Mouse (Mus musculus): Measurements from ENCODE around the gene Med4.

The Med4 gene

GRCm38 (mm10) chr14:73509765-73510423 is at the start of gene Med4:
Med4 (plus strand) TSS chr14:73510025.
- DNase-seq (ENCODE audit: low spot score) = peak; percentile 92

DNA sequence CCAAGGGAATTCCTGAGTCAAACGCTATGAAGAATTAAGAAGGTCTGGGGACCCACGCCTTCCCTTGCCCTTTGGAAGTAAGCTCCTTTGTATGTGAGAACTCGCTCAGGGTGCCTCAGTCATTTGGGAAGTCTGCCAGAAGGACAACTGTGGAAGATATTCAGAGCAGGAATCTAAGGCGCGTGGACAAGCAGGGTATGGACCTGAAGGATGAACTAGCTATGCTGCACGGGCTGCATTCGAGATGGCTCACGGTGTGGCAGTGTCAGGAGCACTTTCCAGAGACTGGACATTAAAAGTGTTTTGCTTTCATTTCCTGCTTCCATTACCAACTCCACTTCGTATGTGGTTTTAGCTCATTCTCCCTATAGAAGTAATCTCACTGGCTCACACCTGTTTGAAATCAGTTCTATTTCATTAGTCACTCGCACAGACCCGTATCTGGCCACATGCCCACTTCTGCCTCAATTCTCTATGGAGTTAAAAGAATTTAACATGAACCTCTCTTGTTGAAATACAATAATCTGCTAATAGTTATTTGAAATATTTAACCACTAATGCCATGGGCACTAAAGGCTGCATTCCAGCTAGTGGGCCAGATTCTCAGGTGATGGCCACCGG is 49.2 kb upstream of the Med4 start:
- no peak for DNase-seq (ENCODE audit: low spot score)

DNA sequence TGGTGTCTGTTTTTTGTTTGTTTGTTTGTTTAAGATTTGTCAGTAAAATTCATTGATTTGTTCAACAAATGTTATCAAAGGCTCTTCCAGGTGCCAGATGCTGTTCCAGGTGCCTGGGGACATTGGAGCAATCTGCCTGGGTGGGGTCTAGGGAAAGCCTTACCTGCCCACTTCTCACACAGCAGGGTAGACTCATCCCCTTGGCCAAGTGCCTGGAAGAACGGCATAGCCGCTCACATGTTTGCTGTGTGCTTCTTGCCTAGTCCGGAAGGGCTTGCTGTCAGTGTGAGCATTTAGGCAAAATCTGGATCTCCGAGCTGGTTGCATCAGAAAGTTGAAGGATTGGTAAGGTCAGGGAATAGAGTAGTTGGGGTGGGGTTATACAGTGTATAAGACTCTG is 47.6 kb upstream of the Med4 start:
- no peak for DNase-seq (ENCODE audit: low spot score)

GRCm38 (mm10) chr14:73467697-73468096 is 42.1 kb upstream of the Med4 start:
- DNase-seq (ENCODE audit: low spot score) = no peak

DNA sequence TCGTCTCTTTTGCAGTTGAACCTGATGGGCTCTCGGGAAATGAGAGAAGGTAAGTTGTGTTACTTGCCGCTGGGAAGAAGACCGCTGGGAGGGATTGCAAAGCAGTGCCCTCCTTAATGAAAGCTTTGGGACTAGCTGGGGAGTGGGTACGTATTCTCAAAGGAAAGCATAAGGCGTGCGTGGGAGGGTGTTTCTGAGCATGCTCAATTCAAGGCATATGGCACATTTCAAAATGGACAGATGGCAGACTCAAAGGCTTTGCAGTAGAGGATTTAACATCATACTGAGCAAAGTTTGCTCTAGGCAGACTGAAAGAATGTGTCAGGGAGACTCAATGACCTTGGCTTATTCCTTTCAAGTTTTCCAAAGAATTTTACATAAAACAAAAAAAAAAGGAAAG is 40.3 kb upstream of the Med4 start:
- DNase-seq (ENCODE audit: low spot score) = no peak

DNA sequence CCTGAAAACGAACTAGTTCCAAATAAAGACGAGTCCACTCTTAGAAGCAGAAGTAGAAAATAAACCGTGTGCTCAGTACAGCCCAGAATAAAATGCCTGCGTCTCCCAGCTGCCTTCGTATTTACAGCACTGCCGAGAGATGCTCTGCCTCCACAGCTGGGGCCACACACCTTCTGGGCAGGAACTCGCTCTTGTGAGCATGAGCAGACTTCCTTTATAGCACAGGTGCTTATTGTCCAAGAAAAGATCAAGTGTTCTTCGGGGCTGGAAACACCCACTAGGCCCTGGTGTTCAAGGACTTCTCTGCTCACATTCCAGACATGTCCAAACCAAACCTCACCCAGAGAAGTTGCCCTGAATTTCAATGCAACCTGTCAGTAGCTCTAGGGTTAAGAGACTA is 39.2 kb upstream of the Med4 start:
- no peak for DNase-seq (ENCODE audit: low spot score)

GRCm38 (mm10) chr14:73472205-73472604 is 37.6 kb upstream of the Med4 start:
- DNase-seq (ENCODE audit: low spot score) = no peak

DNA sequence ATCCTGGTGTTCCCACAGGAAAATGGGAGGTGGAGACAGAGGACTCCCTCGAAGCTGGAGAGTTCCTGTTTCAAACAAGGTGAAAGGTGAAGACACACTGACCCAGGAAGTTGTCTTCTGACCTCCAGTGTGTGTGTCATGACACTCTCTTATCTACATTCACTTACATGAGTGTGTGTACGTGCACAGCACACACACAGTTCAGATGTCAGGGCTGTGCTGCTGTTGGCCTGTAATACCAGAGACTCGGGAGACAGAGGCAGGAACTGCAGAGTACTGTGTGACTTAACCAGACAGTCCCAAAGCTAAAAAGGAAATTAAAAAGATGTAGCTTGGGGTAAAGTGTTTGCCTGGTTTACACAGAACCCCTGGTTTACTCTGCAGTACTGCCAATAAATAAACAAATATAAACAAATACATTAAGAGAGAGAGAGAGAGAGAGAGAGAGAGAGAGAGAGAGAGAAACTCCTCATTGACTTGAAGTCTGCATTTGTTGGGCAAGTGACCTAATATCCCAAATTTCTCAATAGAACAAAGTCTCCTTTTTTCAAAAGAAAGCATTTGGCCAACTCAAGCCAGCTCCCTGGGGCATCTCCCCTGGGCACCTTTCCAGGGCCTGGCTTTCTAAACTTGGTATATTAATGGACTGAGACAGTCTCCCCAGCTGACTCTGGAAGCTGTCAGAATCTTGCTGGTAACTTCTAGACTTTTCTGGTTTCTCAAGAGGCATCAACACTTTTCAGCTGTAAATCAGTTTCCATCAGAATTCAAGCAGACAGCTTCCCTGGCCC is 36.0 kb upstream of the Med4 start:
- DNase-seq (ENCODE audit: low spot score) = no peak

DNA sequence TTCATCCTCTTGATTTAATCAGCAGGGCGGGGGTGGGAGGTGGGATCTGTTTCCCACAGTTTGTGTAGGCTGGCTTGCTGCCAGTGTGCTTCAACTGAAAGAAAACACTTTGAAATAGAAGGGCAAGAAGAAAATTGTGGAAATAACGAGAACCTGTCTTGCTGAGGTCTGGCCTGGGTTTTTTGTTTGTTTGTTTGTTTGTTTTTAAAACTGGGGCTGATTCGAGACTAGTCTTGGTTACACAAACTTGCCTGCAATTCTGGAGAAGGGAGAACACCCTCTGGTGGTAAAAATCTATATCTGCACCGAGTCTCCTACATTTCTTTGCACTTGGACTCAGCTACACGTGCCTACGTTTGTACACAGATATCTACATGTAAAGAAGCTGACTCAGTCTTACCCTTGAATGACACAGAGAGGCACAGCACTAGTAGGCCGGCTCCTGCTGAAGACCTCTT is 35.2 kb upstream of the Med4 start:
- peak; percentile 29 for DNase-seq (ENCODE audit: low spot score)

DNA sequence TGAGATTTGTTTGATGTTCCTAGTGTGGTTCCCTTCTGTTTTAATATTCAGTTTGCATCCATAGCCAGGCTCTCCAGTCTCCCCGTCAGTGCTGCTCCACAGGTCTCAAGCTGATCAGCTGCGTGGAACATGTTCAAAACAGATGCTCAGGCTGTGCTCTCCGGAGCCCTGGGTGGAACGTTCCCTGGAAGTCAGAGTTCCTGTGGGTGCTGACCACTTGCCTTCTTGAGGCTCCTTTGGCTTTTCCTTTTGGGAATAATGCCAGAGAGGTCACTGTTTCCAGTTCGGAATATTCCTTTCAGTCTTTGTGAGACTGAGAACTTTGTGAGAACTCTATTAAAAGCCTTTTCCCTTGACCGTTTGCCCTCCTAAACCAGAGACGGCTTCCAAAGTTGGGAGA is 34.3 kb upstream of the Med4 start:
- no peak for DNase-seq (ENCODE audit: low spot score)

- DNase-seq (ENCODE audit: low spot score) = no peak
These were observed 33.4 kb upstream of the Med4 start for GRCm38 (mm10) chr14:73476361-73476934.

- DNase-seq (ENCODE audit: low spot score) = no peak
These were observed 32.7 kb upstream of the Med4 start for GRCm38 (mm10) chr14:73477077-73477476.

DNA sequence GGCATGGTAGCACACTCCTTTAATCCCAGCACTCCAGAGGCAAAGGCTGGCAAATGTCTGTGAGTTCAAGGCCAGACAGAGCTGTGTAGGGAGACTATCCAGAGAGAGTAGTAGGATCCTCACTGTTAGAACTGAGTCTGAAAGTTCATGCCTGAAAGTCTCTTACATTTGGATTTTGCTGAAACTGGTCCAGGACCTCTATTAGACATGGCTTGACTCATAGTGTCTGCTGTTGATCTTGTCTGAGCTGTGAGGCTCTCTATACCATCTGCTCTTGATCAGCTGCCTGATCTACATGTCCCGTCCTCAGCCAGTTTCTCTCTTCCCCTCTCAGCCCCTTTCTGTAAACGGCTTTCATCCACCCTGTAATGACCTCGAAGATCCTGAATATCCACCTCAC is 31.5 kb upstream of the Med4 start:
- DNase-seq (ENCODE audit: low spot score) = no peak

DNA sequence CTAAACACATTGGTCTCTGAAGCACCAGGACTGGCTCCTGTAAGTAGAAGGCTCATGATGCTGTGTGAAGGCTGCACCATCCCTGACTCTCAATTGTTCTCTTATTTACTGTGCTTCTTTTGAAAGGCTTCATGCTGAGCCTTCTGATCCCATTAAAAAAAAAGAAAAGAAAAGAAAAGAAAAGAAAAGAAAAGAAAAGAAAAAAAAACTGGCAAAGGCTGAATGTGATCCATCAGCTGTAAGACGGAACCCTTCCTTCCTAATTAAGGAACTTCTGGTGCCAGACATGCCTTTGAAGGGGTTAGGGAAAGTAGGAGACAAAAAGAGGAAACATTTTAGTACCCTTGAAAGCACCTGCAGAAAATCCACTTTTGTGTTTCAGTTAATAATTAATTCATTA is 30.1 kb upstream of the Med4 start:
- DNase-seq (ENCODE audit: low spot score) = no peak

DNA sequence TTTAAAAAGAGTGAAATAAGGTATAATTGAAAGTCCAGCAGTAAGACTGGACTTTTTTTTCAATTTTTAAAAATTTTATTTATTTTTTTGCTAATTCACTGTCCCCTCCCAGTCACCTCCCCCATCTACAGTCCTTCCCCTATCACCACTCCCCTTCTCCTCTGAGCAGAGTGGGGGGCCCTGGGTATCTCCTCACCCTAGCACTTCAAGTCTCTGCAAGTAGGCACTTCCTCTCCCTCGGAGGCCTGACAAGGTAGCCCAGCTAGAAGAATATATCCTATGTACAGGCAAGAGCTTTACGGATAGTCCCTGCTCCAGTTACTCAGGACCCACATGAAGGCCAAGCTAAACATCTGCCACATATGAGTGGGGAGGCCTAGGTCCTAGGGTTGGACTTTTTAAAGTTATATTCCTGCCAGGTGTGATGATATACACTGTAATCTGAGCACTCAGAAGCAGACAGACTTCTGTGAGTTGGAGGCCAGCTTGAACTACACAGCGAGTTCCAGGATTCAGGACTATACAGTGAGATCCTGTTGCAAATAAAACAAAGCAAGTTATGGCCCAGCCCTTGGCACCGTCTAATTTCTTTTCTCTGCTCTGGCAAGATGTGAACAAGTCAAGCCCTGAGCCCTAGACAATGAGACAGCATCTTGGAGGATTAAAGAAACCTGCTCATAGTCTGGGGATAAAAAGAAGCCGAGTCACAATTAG is 26.2 kb upstream of the Med4 start:
- no peak for DNase-seq (ENCODE audit: low spot score)

DNA sequence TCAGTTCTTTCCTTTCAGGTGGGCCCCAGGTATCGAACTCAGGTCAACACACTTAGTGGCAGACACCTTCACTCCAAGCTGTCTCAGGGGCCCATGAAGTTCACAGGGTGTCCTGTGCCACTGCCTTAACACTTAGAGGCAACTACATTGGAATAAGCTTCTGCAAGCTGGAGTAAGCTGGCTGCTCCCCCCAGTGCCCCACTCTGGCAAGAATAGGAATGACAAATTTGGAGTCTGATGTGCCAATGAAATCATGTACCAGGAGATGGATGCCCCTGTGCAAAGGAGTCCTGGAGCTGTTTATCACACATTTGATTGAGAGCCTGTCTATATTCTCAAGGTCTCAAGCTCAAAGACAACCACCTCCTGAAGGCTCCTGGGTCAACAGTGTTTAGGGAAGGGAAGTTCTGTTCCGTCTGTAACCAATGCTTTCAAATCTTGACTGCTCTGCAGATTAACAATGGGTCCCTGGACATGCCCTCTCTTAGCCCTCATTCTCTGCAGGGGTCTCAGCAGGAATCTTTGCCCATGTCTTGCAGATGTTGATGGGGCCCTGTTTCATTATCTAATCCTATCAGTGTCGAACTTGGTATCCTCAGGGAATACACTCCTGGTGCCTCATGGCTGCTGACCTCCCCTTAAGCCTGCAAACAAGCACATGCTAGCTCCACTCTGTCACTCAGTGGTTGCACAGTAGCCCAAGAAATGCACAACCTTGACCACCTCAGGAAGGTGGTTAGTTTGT is 25.3 kb upstream of the Med4 start:
- DNase-seq (ENCODE audit: low spot score) = no peak

GRCm38 (mm10) chr14:73486641-73487040 is 23.2 kb upstream of the Med4 start:
- no peak for DNase-seq (ENCODE audit: low spot score)

DNA sequence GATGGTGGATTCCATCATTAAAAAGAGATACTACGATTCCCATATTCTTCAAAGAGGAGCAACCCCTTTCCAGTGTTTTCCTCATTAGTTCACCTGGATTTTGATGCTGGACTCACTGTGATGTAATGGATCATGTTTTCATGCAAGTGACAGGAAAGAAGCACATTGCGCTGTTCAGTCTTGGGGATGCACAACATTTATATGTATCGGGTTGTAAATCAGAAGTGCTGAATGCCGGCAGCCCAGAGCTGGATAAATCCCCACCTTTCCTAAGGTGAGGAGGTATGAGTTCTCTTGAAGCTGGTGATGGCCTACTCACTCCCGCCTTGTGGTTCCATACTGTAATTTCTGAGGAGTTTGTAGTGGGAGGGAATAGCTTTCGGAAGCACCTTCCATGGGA is 16.5 kb upstream of the Med4 start:
- no peak for DNase-seq (ENCODE audit: low spot score)

GRCm38 (mm10) chr14:73494122-73494521 is 15.7 kb upstream of the Med4 start:
- no peak for DNase-seq (ENCODE audit: low spot score)

DNA sequence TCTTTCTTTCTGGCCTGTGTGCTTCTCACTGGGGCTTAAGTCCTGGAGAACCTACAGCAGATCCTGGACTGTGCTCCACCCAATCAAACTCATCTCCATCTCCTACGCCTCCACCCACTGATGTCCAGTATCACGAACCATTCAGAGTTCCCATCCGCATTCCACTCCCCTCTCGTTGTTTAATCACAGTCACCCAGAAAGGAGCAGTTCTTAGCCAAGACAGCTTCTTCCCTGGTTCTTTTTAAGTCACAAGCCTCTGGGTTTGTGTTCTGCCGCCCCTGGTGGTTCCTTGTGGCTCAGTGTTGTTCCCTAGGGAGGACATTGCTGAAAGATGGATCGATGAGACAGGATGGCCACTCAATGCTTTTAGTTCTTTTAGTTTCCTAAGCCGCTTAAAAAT is 14.1 kb upstream of the Med4 start:
- DNase-seq (ENCODE audit: low spot score) = no peak

DNA sequence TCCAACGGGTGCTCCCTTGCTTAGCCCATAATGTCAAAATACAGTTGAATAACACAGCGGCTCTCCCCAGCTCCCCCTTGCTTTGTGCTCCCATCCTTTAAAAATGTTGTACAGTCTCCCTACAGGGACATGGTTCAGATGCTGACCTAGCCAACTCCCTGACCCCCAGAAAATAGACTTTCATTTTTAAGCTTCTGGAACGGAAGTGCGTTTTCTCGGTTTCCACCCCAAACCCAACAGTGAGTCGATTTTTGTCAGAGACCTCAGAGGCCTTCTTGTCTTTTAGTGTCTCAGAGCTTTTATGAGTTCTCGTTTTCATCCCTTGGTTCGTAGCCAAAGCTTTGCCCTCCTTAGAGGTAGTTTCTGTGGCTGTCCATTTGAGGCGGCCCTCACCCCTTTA is 8.5 kb upstream of the Med4 start:
- no peak for DNase-seq (ENCODE audit: low spot score)

DNA sequence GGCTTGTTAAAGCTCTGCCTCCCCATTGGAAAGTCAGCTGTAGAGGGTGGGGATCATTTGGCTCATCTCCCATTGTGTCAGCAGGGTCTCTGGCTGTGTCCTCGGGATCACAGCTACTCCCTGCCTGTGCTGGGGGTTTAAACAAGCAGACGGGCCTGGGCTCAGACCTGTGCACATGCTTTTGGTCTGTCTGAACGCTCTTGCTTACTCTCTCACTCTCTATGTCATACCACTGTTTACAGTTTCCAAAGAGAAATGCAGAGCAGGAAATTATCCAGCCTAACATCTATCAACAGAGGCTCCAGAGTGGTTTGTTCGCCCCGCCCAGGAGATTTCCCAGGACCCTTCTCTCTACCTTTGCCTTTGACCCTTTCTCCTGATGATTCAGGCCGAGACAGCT is 8.1 kb upstream of the Med4 start:
- no peak for DNase-seq (ENCODE audit: low spot score)
